29 mouse cellular contexts compared by ENCODE assay signal in the genomic region with DNA sequence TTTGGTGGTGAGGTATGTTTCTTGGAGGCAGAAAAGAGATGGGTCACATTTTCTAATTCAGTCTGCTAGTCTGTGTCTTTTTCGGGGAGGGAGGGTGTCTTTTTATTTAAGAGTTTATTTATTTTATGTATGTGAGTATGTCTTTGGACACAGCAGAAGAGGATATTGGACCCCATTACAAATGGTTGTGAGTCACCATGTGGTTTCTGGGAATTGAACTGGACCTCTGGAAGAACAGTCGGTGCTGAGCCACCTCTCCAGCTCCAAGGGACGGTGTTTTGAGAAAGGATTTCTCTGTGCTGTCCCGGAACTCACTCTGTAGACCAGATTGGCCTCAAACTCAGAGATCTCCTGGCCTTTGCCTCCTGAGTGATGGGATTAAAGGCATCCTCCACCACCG. TPM values are rescaled to one million over a fixed set of nuclear protein-coding genes. Genes with fewer than 3 reads are reported as not detected.
DNase-seq lines count a peak whose midpoint lies in the region; ATAC-seq and TF ChIP-seq lines count a peak whose summit lies in the region.
"Had no signal": no experiment of that assay in that cellular context is flagged by ENCODE, and none has a peak within 500 bp of the region (broad histone marks: within the 10 kb centered on the region; RNA-seq: fewer than 3 reads in every experiment).

No protein-coding gene starts in this region.

- no peak for TF ChIP-seq CTCF in gastrocnemius, adult 2 months (IDR thresholded peaks at IDR 0.05)
- TF ChIP-seq CTCF in lung, postnatal 0 days (IDR thresholded peaks at IDR 0.05): no peak
- TF ChIP-seq CTCF in heart, adult 2 months (IDR thresholded peaks at IDR 0.05): no peak

- intact Hi-C loops in gastrocnemius, adult 2 months (cut with DNase I): no loop called here
- intact Hi-C loops in gastrocnemius, postnatal 36 days (cut with DNase I): no loop called here
- intact Hi-C loops in heart, adult 2 months (cut with DNase I): no loop called here

- no peaks in the 10 kb centered on the region for H3K9me3 ChIP-seq in lung, postnatal 0 days (ENCODE audit: low read length)
- H3K9me3 ChIP-seq in midbrain, embryonic 11.5 days (ENCODE audit: control insufficient read depth, low read length): no peaks in the 10 kb centered on the region
- H3K9me3 ChIP-seq in midbrain, embryonic 10.5 days (replicated peaks): no peaks in the 10 kb centered on the region
- H3K9me3 ChIP-seq in forebrain, embryonic 12.5 days: no peaks in the 10 kb centered on the region
- H3K9me3 ChIP-seq: embryonic facial prominence, embryonic 12.5 days; embryonic facial prominence, embryonic 15.5 days; forebrain, embryonic 15.5 days; heart, embryonic 10.5 days; heart, embryonic 13.5 days; hindbrain, embryonic 12.5 days; hindbrain, embryonic 15.5 days had no signal

- TF ChIP-seq POLR2A in heart, adult 2 months (IDR thresholded peaks at IDR 0.05; ENCODE audit: insufficient read depth, low read depth, low read length): no peak

- no peaks in the 10 kb centered on the region for H3K36me3 ChIP-seq in lung, postnatal 0 days (ENCODE audit: insufficient read depth, low read length)
- H3K36me3 ChIP-seq in midbrain, embryonic 11.5 days (ENCODE audit: control insufficient read depth, insufficient read depth, low read length): no peaks in the 10 kb centered on the region
- no peaks in the 10 kb centered on the region for H3K36me3 ChIP-seq in midbrain, embryonic 10.5 days
- no peaks in the 10 kb centered on the region for H3K36me3 ChIP-seq in forebrain, embryonic 12.5 days (replicated peaks)
- H3K36me3 ChIP-seq in heart, adult 2 months (ENCODE audit: control insufficient read depth, insufficient read depth, low read length): no peaks in the 10 kb centered on the region
- H3K36me3 ChIP-seq: embryonic facial prominence, embryonic 12.5 days; embryonic facial prominence, embryonic 15.5 days; forebrain, embryonic 15.5 days; heart, embryonic 10.5 days; heart, embryonic 13.5 days; hindbrain, embryonic 12.5 days; hindbrain, embryonic 15.5 days had no signal

- DNase-seq in gastrocnemius, adult 2 months: no peak
- DNase-seq in gastrocnemius, postnatal 36 days: no peak
- peak; percentile 9 for DNase-seq in lung, postnatal 0 days (ENCODE audit: low spot score)
- no peak for DNase-seq in lung, postnatal 10 days
- DNase-seq in midbrain, embryonic 11.5 days (ENCODE audit: low spot score, missing footprints): peak; percentile 35
- no peak for DNase-seq in midbrain, embryonic 10.5 days (ENCODE audit: low spot score)
- DNase-seq in heart, adult 2 months: no peak
- DNase-seq: adrenal gland, postnatal 10 days; adrenal gland, postnatal 36 days; cerebellum, adult 11 months; cerebellum, adult 2 months; cerebellum, adult 9-11 months; cerebellum, postnatal 25 days; gastrocnemius, postnatal 10 days; heart, adult 18-20 months; heart, postnatal 14 days had no signal

- 51% methylated on average over 5 of the region's 5 CpGs for WGBS in lung, postnatal 0 days
- 65% methylated on average over 5 of the region's 5 CpGs for WGBS in midbrain, embryonic 11.5 days
- WGBS in midbrain, embryonic 10.5 days: 77% methylated on average over 5 of the region's 5 CpGs
- WGBS in forebrain, embryonic 12.5 days: 73% methylated on average over 5 of the region's 5 CpGs
- WGBS in heart, adult 2 months: 70% methylated on average over 5 of the region's 5 CpGs

- no peaks in the 10 kb centered on the region for H3K4me1 ChIP-seq in lung, postnatal 0 days (ENCODE audit: insufficient read depth, low read depth, low read length)
- H3K4me1 ChIP-seq in midbrain, embryonic 11.5 days (ENCODE audit: control insufficient read depth, insufficient read depth, low read length): no peaks in the 10 kb centered on the region
- H3K4me1 ChIP-seq in midbrain, embryonic 10.5 days: no peaks in the 10 kb centered on the region
- no peaks in the 10 kb centered on the region for H3K4me1 ChIP-seq in forebrain, embryonic 12.5 days
- peaks cover 12% of the 10 kb centered on the region for H3K4me1 ChIP-seq in heart, adult 2 months (ENCODE audit: control insufficient read depth, insufficient read depth, low read length)
- H3K4me1 ChIP-seq: hindbrain, embryonic 12.5 days had no signal

- no peaks in the 10 kb centered on the region for H3K27me3 ChIP-seq in lung, postnatal 0 days (replicated peaks; ENCODE audit: insufficient read depth, low read length)
- no peaks in the 10 kb centered on the region for H3K27me3 ChIP-seq in midbrain, embryonic 11.5 days (ENCODE audit: control insufficient read depth, insufficient read depth, low read length)
- H3K27me3 ChIP-seq in midbrain, embryonic 10.5 days (ENCODE audit: low read depth, poor library complexity, severe bottlenecking): no peaks in the 10 kb centered on the region
- H3K27me3 ChIP-seq in forebrain, embryonic 12.5 days: no peaks in the 10 kb centered on the region
- no peaks in the 10 kb centered on the region for H3K27me3 ChIP-seq in heart, adult 2 months (ENCODE audit: control insufficient read depth, insufficient read depth, low read length)
- H3K27me3 ChIP-seq: embryonic facial prominence, embryonic 12.5 days; embryonic facial prominence, embryonic 15.5 days; forebrain, embryonic 15.5 days; heart, embryonic 13.5 days; hindbrain, embryonic 12.5 days; hindbrain, embryonic 15.5 days had no signal

- H3K9ac ChIP-seq in lung, postnatal 0 days (replicated peaks; ENCODE audit: low read depth): no peak overlapping the region
- no peak overlapping the region for H3K9ac ChIP-seq in midbrain, embryonic 11.5 days (ENCODE audit: low read length)
- no peak overlapping the region for H3K9ac ChIP-seq in forebrain, embryonic 12.5 days
- no peak overlapping the region for H3K9ac ChIP-seq in heart, adult 2 months (ENCODE audit: low read depth, low read length)
- H3K9ac ChIP-seq: embryonic facial prominence, embryonic 12.5 days; embryonic facial prominence, embryonic 15.5 days; forebrain, embryonic 15.5 days; heart, embryonic 13.5 days; hindbrain, embryonic 12.5 days; hindbrain, embryonic 15.5 days had no signal

- H3K4me2 ChIP-seq in lung, postnatal 0 days (replicated peaks; ENCODE audit: low read depth, low read length): no peak overlapping the region
- no peak overlapping the region for H3K4me2 ChIP-seq in midbrain, embryonic 11.5 days
- H3K4me2 ChIP-seq in forebrain, embryonic 12.5 days: no peak overlapping the region
- H3K4me2 ChIP-seq: embryonic facial prominence, embryonic 12.5 days; embryonic facial prominence, embryonic 15.5 days; forebrain, embryonic 15.5 days; heart, embryonic 13.5 days; hindbrain, embryonic 12.5 days; hindbrain, embryonic 15.5 days had no signal

- H3K27ac ChIP-seq in gastrocnemius, adult 2 months: peak overlapping the region; percentile 35; the same call in 1 of the 2 replicates
- H3K27ac ChIP-seq in lung, postnatal 0 days (ENCODE audit: low read length): no peak overlapping the region
- H3K27ac ChIP-seq in midbrain, embryonic 11.5 days (ENCODE audit: low read depth, low read length): no peak overlapping the region
- no peak overlapping the region for H3K27ac ChIP-seq in midbrain, embryonic 10.5 days (replicated peaks)
- H3K27ac ChIP-seq in forebrain, embryonic 12.5 days: no peak overlapping the region
- H3K27ac ChIP-seq in heart, adult 2 months: no peak overlapping the region
- H3K27ac ChIP-seq: embryonic facial prominence, embryonic 12.5 days; embryonic facial prominence, embryonic 15.5 days; forebrain, embryonic 15.5 days; heart, embryonic 10.5 days; heart, embryonic 13.5 days; hindbrain, embryonic 12.5 days; hindbrain, embryonic 15.5 days had no signal

- TF ChIP-seq EP300 in lung, postnatal 0 days (IDR thresholded peaks at IDR 0.05): no peak
- no peak for TF ChIP-seq EP300 in heart, adult 2 months (IDR thresholded peaks at IDR 0.05; ENCODE audit: insufficient read depth, low read depth, low read length)

- H3K4me3 ChIP-seq in gastrocnemius, adult 2 months: no peak overlapping the region
- H3K4me3 ChIP-seq in lung, postnatal 0 days (ENCODE audit: low read depth, low read length): no peak overlapping the region
- no peak overlapping the region for H3K4me3 ChIP-seq in midbrain, embryonic 11.5 days (ENCODE audit: low read depth, low read length)
- no peak overlapping the region for H3K4me3 ChIP-seq in midbrain, embryonic 10.5 days
- H3K4me3 ChIP-seq in forebrain, embryonic 12.5 days (replicated peaks): no peak overlapping the region
- H3K4me3 ChIP-seq in heart, adult 2 months: no peak overlapping the region
- H3K4me3 ChIP-seq: embryonic facial prominence, embryonic 12.5 days; embryonic facial prominence, embryonic 15.5 days; forebrain, embryonic 15.5 days; heart, embryonic 10.5 days; heart, embryonic 13.5 days; hindbrain, embryonic 12.5 days; hindbrain, embryonic 15.5 days had no signal

- no peaks in the 10 kb centered on the region for H3K79me2 ChIP-seq in heart, adult 2 months (replicated peaks; ENCODE audit: control insufficient read depth, insufficient read depth, low read length)

- ATAC-seq in lung, postnatal 0 days: peak; percentile 52
- no peak for ATAC-seq in midbrain, embryonic 11.5 days (ENCODE audit: low FRiP score)
- ATAC-seq in forebrain, embryonic 12.5 days (ENCODE audit: low FRiP score): no peak
- ATAC-seq: activated CD4-positive, CD25-positive, alpha-beta regulatory T cell, adult 4 months; CD4-positive, CD25-positive, alpha-beta regulatory T cell, adult 4 months; forebrain, embryonic 15.5 days had no signal

RNA-seq across cellular contexts. Expression of a gene that starts 34.5 kb away (rescaled TPM):
- 10 to 100 TPM; 50.4 to 65.8 TPM for total RNA-seq in gastrocnemius, adult 2 months (2021)
- total RNA-seq in gastrocnemius, postnatal 36 days (2021): 10 to 100 TPM; 56.1 to 69.0 TPM
- 0.33 and 0.61 TPM in 2 replicates for polyA plus RNA-seq in lung, postnatal 0 days (2015; fragmentation: Nextera tagmentation; extraction: Ambion mirVana)
- polyA plus RNA-seq in midbrain, embryonic 11.5 days (2014; fragmentation: Nextera tagmentation; extraction: Ambion mirVana): 0.16 and 0.33 TPM in 2 replicates
- 0.53 and 0.62 TPM in 2 replicates for polyA plus RNA-seq in midbrain, embryonic 10.5 days (2016; fragmentation: Nextera tagmentation; extraction: Ambion mirVana)
- 0.22 and 0.42 TPM in 2 replicates for polyA plus RNA-seq in forebrain, embryonic 12.5 days (2016; fragmentation: Nextera tagmentation; extraction: Ambion mirVana)
- total RNA-seq in heart, adult 2 months (2021): 10 to 100 TPM; 26.7 to 35.7 TPM
- 29.5 and 42.6 TPM in 2 replicates for polyA plus RNA-seq in heart, adult 2 months (2012; rRNA removed)
- total RNA-seq: common myeloid progenitor, adult 5-6 weeks; hematopoietic stem cell, adult 5-6 weeks; MEL had no signal
- polyA plus RNA-seq: activated CD4-positive, CD25-positive, alpha-beta regulatory T cell, adult 4 months; CD4-positive, CD25-positive, alpha-beta regulatory T cell, adult 4 months had no signal

Comparison
In these comparisons a context has a peak if more than half of its experiments do, and no peak if none do; other contexts are left out.
1. DNase-seq: peak in lung, postnatal 0 days (single experiment) and midbrain, embryonic 11.5 days (single experiment); none in gastrocnemius, adult 2 months (single experiment), gastrocnemius, postnatal 36 days (0 of 2), lung, postnatal 10 days (single experiment), midbrain, embryonic 10.5 days (single experiment) and heart, adult 2 months (0 of 2).
2. RNA of a gene that starts 34.5 kb away (polyA plus RNA-seq): 29.5 to 42.6 TPM in heart, adult 2 months; 0.53 to 0.62 TPM in midbrain, embryonic 10.5 days, 0.33 to 0.61 TPM in lung, postnatal 0 days, 0.22 to 0.42 TPM in forebrain, embryonic 12.5 days and 0.16 to 0.33 TPM in midbrain, embryonic 11.5 days; every median in the first group is over 10 times any median in the second.